Mouse (Mus musculus) T-helper 17 cell (primary cell): ENCODE data around the gene Gm20388.

Experiments
- in situ Hi-C, 2 experiments: fragments of 300-600 bp; cut with MboI, MseI; formaldehyde crosslinking; loops; 1 replicate in 1 of 2; 2 replicates in 1 of 2; pipeline ENCODE4 v1.15.1; 2025; ENCODE audit warnings: high pct_unique_total_duplicates in 2 of 2

Gm20388 gene

DNA sequence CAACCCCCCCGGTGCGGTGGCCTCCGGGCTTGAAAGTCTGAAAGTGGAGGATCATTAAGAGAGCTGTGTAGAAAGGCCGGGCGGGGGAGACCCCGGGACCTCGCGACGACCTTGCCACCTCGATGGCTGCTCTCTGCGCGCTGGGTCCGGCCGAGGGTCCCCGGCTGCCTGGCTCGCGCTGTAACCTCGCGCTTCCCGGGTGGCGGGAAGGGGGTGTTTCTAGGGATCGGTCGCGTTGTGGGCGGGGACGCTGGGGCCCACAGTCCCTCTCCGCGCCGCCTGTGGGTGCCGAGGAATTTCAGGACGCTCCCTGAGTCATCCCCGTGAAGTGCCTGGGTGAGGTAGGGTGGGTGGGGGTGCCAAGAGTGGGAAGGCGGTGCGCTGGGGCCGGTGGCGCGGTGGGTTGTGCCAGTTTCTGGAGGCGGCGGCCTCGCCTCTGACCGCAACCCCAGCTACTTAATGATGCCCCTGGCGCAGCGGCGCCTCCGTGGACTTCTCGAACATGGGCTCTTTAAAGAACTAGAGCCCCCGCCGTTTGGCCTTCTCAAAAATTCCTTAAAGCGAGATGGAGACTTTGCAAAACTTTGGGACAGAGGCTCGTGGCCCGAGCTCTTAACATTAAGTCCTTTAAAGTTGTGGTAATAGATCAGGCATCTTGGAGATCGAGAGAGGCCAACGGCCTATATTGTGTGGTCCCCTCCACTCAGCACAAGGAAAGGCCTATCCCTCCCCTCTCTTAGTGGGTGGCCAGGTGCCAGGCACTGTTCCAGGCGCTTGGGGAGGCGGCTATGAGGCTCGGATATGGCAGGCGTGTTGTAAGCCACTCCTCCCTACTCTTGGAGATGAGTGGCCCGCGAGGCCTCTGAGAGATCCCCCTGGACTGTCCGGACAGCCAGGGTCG is 625.9 kb downstream of the Gm20388 start:
- in situ Hi-C loops: no loop called here

DNA sequence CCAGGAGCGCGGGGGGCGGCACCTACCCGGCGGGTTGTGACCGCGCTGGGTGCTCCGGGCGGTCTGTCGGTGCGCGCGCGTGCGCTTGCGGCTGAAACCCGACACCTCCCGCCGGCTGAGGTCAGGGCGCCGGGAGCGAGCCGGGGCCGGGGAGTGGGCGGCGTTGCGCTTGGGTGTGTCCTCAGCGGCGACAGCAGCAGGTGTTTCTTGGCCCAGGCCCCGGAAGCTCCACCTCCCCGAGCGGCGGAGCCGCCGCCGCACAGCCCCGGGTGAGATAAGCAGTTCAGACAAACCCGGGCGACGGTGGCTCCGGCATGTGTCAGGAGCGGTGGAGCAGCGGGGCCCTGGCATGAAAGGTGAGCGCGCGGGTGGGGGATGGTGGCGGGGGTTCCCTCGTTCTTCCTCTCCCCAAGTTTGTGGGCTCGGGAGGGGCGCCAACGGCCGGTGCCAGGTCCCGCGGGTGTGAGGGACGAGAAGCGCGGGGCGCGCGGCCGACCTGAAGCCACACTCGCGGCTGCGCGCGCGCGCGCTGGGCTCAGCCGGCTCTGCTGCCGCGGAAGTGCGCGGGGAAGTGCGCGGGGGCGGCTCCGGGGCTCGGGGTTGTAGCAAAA is 626.7 kb downstream of the Gm20388 start:
- in situ Hi-C loops: no loop called here

DNA sequence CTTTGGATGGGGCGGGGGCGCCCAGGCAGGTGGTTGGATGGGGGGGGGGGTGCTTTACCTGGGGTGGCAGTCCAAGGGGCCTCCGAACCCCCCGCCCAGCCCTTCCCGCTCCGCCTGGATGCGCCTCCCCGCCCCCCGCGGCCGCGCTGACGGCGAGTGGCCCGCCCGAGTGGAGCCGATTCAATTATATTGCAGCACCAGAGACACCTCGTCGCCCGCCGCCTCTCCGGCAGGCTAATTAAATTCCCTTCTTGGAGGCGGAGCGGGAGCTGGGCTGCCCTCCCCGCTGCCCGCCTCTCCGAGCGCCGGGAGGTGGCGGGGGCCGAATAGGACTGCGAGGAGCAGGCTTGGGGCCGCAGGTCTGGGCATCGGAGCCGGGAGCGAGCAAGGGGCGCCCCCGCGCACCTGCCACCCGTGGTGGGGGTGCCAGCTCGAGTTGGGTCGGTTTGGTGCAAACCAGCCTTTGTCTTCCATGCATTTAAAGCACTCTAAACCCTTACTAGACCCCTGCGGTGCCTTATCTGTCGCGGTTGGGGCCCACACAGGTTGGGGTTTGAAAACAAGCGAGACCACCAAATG is 627.3 kb downstream of the Gm20388 start:
- in situ Hi-C loops: no loop called here

DNA sequence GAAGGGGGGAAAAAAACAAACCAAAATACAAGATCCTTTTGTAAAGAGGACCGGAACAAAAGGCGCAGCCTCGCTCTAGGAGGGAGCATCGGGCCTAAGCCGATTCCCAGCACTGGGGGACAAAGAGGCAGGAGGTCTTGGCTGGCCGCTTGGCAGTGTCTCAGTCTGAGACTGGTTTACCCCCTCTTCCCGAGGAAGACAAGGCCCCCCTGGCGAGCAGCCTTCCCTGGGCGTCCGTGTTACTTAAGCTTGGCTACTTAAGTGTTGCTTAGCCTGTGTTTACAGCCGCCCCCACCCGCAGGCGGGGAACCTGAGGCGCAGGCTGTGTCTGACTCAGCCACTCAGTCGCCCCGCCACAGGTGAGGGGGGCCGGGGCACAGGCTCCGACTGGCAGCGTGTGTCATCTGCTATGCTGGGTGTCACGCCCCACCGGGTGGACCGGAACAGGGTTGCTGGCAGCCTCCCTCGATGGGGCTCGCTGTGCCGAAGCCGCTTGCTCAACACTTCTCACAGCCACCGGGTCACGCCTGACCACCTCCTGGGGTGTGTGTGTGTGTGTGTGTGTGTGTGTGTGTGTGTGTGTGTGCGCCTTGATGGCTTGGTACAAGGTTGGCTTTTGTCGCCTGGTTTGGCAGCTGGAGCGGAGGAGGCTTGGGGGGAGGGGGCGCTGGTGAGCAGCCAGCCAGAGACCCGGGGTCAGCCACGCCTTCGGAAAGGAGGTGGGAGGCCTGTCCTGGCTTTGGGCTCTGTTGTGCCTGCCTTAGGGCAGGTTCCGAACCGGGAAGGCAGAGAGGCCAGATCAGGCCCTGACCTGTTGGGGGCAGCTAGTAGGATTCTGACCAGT is 628.0 kb downstream of the Gm20388 start:
- in situ Hi-C loops: no loop called here

DNA sequence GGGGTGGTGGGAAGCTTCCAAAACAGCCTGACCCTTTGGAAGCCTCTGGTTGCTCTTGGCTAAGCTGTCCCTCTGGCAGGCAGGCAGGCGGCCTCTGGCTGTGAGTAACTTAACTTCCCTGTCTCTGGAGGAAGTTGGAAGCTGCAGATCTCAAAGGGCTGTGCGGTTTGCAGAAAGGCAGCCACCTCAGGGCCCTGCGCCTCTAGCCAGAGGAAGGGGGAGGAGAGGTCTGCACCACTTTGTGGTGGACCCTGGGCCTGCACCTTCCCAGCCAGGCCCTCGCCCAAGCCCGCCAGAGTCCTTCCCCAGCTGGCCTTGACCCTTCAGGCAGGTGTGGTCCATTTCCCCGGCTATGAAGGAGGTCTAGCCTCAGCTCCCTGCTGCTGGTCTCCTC is 628.7 kb downstream of the Gm20388 start:
- in situ Hi-C loops: no loop called here

DNA sequence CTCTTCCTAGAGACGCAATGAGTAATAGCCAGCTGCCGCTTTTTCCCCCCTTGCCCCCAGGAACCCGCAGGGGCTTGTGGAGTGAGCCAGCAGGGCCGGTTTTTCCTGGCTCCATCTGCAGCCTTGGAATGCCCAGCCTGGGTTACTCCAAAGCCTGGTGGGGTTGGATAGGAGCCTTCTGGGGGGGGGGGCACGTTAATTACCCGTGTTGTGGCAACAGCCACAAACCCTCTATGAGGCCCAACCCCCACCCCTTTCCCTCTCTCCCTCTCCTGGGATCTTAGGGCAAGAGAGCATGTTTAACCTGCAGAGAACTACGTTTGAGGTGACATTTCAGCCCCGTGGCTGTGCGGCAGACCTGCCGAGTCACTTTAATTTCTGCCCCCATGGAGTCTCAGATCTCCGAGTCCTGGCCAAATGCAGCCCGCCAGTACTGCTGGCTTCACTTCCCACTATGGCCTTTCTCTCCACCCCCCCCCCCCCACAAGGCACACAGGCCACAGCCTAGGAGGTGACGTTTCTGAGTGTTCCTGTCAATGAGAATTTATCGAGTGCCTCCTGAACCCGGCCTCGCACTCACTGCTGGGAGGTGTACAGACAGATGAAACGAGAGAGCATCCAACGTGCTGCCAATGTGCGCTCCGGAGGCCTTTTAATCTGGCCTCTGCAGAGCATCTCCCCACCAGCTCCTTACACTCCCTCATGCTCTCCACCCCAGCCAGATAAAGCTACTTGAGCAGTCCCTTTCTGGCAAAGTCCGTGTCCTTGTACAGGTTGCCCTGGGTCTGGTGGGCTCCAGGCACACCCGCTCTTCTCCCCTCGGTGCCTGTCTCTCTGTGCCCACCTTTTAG is 629.4 kb downstream of the Gm20388 start:
- in situ Hi-C loops: no loop called here

DNA sequence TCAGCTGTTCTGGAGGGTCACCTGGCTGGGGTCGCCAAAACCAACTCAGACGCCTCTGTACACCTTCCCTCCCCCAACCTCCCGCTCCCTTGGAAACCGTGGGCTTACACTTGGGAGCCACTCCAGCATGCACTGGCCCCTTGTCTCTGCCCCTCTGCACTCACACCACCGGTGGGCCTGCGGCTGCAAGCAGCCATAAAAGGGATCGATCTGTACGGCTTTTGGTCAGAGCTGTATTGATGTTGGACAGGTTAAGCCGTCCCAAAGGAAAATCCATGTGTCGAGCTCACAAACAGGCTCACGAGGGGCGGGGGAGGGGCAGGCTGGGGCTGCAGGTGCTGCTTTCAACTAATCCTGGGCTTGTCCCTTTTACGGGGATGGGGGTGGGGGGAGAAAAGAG is 632.4 kb downstream of the Gm20388 start:
- in situ Hi-C loops: no loop called here

DNA sequence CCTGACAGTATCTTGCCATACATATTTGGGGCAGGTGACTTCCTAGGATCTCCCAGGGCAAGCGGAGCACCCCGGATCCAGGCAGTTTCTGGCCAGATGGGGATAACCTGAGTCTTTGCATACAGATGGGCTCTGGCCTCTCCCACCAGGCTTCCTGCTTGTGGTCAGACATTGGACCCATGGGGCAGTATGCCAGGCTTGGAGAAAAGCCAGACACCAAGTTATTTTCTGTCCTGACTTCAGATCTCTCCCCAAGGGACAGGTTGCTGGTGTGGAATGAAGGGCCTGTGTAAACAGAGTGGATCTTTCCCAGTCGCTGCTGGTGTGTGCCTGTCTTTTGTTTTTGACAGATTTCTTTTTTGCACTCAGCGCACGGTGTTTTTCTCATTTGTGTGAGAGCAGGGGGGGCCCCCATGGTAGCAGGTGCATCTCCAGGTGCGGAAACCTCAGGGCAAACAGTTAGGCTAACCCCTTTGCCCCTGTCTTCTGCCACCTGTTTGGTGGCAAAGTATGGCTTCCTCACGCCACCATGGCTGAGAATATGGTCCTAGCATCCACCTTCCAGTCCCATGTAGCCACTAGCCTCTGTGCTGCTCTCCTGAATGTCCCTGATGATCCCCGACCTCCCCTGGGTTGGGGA is 632.9 kb downstream of the Gm20388 start:
- in situ Hi-C loops: no loop called here

DNA sequence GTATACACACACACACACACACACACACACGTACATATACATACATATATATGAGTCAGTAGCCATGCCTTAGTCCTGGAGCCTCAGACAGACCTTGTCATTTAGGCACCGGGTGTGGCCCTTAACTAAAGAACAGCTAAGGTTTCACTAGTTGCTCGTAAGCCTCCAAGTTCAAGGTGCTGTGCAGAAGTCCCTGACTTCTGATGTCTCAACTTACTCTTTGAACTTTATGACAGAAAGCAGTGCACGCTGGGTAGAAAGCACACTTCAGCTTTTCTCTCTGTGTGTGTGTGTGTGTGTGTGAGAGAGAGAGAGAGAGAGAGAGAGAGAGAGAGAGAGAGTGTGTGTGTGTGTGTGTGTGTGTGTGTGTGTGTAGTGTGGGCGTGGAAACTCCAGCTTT is 633.5 kb downstream of the Gm20388 start:
- in situ Hi-C loops: no loop called here

DNA sequence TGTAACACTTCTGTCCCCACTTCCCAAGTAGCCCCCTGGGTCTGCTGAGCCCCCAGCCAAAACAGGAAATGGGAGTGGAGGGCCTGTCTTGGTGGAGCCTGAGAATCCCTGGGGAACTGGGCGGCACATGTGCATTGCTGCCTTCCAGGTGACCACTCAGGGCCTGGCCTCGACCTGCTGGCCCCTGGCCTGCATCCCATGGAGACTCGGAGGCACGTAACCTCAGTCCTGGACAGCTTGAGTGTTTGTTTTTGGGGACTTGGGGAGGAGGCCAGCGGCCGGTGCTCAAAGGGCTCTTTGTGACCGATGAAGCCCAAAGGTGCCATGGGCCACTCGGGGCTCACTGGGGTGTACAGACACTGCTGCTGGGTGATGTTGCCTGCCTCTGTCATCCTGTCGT is 636.9 kb downstream of the Gm20388 start:
- in situ Hi-C loops: no loop called here

DNA sequence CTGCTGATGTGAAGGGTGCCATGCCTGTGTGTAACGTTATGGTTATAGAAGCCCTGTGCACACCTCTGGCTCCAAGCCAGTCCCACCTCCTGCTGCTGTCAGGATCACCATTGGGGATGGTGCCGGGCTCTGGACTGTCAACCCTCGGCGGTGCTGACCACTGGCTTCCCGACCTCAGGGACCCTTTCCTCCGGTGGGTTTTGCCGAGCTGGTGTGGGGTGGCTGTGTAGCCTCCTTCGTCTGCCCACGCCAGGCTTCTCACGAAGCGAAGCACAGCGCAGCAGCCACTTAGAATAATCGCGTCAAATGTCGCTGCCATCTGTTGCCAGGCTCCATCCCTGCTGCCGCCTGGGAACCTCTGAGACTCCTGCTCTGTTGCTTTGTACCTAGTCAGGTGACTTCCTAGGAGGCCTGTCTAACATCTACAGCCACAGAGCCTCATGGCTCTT is 637.7 kb downstream of the Gm20388 start:
- in situ Hi-C loops: no loop called here

DNA sequence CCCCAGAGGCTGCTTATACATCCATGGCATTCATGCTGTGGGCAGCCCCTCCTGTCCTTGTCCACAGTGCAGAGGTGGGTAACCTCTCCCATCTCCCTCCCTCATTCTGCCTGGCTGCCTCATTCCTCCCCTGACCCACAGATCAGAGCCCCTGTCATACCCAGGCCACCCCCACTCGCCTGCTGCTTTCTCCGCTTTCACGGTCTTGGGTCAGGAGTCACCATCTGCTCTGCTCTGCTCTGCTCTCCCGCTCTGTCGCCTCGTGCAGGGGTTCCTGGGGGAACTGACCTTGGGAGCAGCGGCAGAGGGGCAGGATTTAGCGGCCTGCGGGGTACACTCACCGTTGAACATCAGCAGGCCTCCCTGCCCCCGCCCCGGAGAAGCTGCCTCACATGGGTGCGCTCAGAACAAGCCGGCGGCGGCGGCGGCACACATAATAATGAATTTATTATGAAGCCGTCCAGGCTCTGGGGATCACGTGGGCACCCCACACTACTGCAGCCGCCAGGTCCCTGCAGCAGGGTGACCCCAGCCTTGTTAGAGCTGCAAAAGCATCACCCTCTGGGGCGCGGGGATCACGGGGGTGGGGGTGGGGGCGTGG is 638.8 kb downstream of the Gm20388 start:
- in situ Hi-C loops: no loop called here

DNA sequence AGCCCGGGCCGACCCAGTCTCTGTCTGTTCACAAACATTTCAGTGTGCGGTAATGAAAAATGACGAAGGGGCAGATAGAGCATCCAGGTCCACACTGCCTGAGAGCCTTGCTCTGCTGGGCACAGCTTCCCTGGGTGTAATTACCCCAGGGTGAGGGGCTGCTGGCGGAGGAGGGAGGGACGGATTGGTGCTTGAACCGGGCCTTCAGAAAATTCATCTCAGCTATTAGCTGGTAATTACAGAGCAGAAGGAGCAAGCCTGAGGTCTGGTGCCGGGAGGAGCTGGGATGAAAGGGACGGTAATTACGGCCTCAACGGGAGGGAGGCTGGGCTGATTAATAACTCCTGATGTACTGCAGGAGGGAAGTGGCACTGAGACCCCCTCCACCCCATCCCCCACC is 639.3 kb downstream of the Gm20388 start:
- in situ Hi-C loops: loop anchor here in 1 of 2 experiments (25.0 kb wide), 1 partner anchor 988 kb away; the partner anchor contains the start of gene Mbtps1

DNA sequence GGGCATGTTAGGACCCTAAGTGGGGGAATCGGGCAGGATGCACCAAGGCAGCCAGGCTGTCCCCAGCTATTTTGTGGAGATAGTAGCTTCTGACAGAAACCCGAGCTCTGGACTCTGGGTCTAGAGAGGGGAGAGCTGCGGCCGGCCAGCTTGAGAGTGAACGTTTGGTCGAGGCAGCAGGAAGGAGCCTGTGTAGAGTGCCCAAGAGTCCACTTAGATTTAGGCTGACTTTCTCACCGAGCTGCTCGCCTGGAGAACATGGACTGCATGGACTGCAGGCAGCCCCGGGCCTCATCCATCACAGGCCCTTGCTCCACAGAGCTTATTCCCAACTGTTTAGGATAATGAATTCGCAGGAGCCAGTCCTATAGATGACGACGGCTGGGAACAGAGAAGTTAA is 639.8 kb downstream of the Gm20388 start:
- in situ Hi-C loops: loop anchor here in 1 of 2 experiments (25.0 kb wide), 1 partner anchor 988 kb away; the partner anchor contains the start of gene Mbtps1

DNA sequence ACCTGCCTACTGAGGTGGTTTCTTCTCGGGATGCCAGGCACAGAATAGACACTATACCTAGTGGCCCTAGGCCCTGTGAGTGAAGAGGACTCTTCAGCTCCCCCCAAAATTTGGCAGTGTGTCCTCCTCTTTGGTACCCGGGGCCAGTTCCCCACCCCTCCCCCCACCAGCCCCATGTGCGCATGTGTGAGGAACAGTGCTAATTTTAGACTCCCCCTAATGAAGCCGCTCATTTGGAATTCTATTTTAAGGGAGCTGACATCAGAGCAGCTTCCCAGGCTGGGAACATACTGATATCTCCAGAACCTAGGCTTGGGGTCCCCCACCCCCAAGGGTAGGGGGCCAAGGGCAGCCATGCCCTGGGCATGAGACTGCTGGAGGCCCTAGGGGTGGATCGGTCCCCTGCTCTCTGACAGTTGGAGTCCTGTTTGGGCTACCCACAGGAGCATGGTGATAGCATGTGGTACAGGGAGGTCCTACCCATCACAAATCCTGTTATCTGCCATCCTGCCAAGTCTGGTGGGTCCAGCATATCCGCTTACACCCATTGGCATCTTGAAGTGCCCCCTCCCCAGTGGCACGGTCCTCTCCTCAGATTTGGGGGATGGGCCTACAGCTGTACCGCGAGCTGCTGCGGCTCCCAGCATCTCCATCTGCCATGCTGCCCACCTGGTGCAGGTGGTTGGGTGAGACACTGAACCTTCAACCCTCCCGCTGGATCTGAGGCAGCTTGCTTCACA is 640.5 kb downstream of the Gm20388 start:
- in situ Hi-C loops: loop anchor here in 1 of 2 experiments (25.0 kb wide), 1 partner anchor 989 kb away; the partner anchor contains the start of gene Mbtps1

DNA sequence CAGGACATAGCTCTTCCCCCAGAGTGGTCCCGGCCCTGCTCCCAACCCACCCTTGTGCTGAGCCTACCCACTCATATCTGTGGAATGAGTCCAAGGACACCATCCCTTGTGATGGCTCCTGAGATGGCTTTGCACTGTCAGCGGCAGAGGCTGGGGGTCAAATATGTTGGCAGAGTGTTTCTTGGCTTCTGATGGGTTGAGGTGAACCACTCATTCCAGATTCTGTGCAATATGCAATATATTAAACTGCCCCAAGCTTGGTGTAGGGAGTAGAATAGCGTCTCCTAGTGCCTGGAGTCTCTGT is 641.0 kb downstream of the Gm20388 start:
- in situ Hi-C loops: loop anchor here in 1 of 2 experiments (25.0 kb wide), 1 partner anchor 989 kb away; the partner anchor contains the start of gene Mbtps1

DNA sequence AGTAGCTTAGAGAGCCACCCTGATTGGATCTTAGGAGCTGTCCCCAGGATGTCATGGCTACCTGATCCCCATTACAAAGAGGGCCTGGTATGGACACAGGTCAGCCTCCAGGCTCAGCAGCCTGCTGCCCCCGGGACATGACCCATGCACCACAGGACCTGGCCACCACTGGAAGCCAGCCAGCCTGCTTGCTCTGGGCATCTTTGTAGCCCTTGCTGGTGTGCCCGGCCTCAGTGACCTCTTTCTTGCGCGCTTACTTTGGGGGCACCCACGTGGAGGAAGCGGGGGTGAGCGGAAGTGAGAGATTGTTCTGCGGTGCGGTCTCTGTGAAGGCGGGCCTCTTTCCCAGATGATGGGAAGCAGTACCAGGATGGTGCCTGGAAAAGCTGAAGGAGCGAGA is 641.9 kb downstream of the Gm20388 start:
- in situ Hi-C loops: loop anchor here in 1 of 2 experiments (25.0 kb wide), 1 partner anchor 990 kb away; the partner anchor contains the start of gene Mbtps1

DNA sequence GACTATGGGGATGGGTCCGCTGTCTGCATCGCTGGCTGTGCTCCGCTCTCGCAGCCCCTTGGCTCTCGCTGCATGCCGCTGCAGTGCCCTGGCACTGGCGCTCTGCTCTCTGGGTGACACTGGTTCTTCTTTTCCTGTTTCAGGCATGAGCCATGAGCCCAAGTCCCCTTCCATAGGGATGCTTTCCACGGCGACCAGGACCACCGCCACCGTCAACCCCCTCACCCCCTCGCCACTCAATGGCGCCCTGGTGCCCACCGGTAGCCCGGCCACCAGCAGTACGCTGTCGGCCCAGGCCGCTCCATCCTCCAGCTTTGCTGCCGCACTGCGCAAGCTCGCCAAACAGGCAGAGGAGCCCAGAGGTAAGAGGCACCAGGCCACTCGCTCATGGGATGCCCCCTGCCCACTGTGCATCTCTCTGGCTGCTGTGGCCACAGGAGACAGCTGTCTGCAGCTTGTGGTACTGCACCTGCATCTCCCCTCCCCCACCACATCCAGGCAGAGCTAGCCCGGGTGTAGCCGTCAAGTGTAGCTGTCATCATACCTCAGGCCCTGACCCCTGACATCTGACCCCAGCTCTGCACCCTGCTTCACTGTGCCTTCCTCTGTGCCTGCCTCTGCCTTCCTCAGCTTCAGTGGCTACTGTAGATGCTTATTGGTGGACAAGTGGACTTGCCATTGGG is 642.9 kb downstream of the Gm20388 start:
- in situ Hi-C loops: loop anchor here in 1 of 2 experiments (25.0 kb wide), 1 partner anchor 991 kb away; the partner anchor contains the start of gene Mbtps1
